Mouse (Mus musculus): ENCODE data around the gene Alox12e. TPM values are rescaled to one million over a fixed set of nuclear protein-coding genes. Genes with fewer than 3 reads are reported as not detected.
"Not testable (repeated sequence)": the region's sequence is repeated elsewhere in the genome, so short reads cannot be mapped to it uniquely, and the experiment has no call there.

Alox12e gene
- polyA plus RNA-seq (2015; fragmentation: Nextera tagmentation; extraction: Ambion mirVana), result 0.08 TPM in 1 of 2 replicates, not detected in the other

DNA sequence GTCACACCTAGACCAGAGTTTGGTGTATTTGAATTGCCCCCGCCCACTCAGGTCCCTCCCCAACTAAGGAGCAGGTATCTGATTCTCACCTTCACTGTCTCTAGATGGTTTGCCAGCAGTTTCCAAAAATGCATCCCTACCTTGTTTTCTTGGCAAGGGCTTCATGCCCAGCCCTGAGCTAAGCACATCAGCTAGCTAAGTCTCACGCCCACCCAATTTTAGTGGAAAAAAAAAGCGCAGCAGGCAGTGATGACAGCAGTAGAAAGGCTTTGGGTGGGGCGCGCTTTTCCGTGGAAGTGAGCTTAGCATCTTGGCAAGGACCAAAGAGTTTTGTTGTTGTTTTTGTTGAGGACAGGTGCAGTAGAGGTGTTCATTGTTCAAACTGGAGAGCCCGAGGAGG lies at the start of gene Alox12e:
TSS of gene Alox12e (minus strand) at position 101 of the 400 bp plus-strand sequence.
- Histone ChIP-seq H3K4me3 (no peak within 1 kb of the TSS), H3K4me1 (replicated peaks) (peaks cover 8% of the 10 kb centered on the region; the same call in 1 of the 2 replicates), H3K27ac (replicated peaks) (no peak within 1 kb of the TSS), H3K4me2 (peak within 1 kb of the TSS; percentile 33), H3K27me3 (peaks cover 31% of the 10 kb centered on the region), H3K9me3 (no peaks in the 10 kb centered on the region), H3K9ac (no peak within 1 kb of the TSS), H3K36me3 (no peaks in the 10 kb centered on the region)
- 30% methylated on average over 7 of the region's 7 CpGs for WGBS
- no peak for ATAC-seq (ENCODE audit: low FRiP score, low read depth)

DNA sequence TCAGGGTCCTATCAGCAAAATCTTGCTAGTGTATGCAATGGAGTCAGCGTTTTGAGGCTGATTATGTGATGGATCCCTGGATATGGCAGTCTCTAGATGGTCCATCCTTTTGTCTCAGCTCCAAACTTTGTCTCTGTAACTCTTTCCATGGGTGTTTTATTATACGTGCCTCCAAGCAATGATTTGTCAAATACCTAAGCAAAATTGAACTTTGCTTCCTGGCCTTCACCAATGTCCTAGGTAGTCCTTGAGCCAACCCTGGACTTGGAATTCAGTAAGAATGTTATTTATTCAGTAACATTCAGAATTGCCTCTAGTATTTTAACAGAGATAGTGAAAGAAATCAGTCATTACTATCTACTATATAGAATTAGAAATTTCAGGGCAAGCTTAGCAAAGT lies 46.2 kb upstream of the Alox12e start:
- H3K9me3 ChIP-seq; H3K27ac ChIP-seq (replicated peaks); H3K4me1 ChIP-seq (replicated peaks); H3K27me3 ChIP-seq; H3K9ac ChIP-seq; H3K36me3 ChIP-seq; H3K4me3 ChIP-seq; H3K4me2 ChIP-seq; ATAC-seq (ENCODE audit: low FRiP score, low read depth): not testable (repeated sequence)
- WGBS, result 76% methylated on average over 2 of the region's 2 CpGs

- not testable (repeated sequence) for H3K4me3 ChIP-seq; H3K4me2 ChIP-seq; H3K36me3 ChIP-seq; ATAC-seq (ENCODE audit: low FRiP score, low read depth); H3K27ac ChIP-seq (replicated peaks); H3K4me1 ChIP-seq (replicated peaks); H3K9ac ChIP-seq; H3K9me3 ChIP-seq; H3K27me3 ChIP-seq
- 85% methylated on average over 6 of the region's 6 CpGs for WGBS
These were observed 45.3 kb upstream of the Alox12e start for GRCm38 (mm10) chr11:70367701-70368100.

DNA sequence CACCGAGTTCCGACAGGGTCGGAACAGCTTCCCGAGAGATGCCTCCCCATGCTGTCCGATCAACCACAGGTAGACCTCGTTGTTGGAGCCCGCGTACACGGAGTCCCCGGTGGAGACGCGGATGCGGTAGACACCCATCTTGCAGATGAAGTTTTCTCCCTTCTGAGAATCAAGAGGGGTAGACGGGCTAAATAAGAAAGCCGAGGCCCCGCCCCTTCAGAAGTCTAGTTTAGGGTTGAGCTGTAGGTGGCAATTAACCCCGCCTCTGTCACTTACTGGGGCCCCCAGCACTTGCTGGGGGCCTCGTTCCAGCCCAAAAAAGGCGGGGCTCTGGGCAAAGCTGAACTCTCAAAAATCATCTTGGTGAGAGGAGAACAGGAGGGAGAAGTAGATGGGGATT lies 29.4 kb upstream of the Alox12e start, which contains the start of gene Alox15:
TSS of gene Alox15 (minus strand) at position 164 of the 400 bp plus-strand sequence.
- Histone ChIP-seq H3K9ac (no peak within 1 kb of the TSS), H3K4me1 (replicated peaks) (peaks cover 11% of the 10 kb centered on the region), H3K4me3 (peak within 1 kb of the TSS; percentile 21), H3K9me3 (no peaks in the 10 kb centered on the region), H3K27ac (replicated peaks) (no peak within 1 kb of the TSS), H3K27me3 (peaks cover 33% of the 10 kb centered on the region), H3K4me2 (peak within 1 kb of the TSS; percentile 52), H3K36me3 (no peaks in the 10 kb centered on the region)
- under 1% methylated on average over 19 of the region's 19 CpGs for WGBS
- ATAC-seq (ENCODE audit: low FRiP score, low read depth), result no peak

DNA sequence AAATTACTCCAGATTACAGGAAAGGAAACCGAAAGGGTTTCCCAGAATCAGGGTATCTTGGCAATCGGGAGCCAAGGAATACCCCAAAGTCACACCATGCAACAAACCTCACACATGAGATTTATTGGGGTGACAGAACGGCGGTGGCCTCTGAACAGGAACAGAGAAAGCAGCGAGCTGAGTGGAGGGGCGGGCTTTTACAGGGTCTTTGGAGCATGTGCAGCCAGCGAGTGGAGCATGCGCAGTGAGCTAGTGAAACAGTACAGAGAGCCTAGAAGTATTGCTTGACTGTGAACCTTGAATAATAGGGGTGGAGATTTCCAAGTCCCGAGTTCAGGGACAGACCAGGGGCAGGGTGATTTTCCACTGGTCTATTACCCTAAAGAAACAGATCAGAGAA lies 26.2 kb upstream of the Alox12e start:
- peaks cover 33% of the 10 kb centered on the region for H3K27me3 ChIP-seq
- 90% methylated on average over 9 of the region's 9 CpGs for WGBS
- no peak for ATAC-seq (ENCODE audit: low FRiP score, low read depth)

GRCm38 (mm10) chr11:70347861-70348260 lies 25.4 kb upstream of the Alox12e start:
- peaks cover 25% of the 10 kb centered on the region for H3K27me3 ChIP-seq
- no peak overlapping the region for H3K4me2 ChIP-seq
- no peak overlapping the region for H3K4me3 ChIP-seq
- no peak for ATAC-seq (ENCODE audit: low FRiP score, low read depth)
- H3K36me3 ChIP-seq, result no peaks in the 10 kb centered on the region
- peaks cover 11% of the 10 kb centered on the region for H3K4me1 ChIP-seq (replicated peaks)
- no peak overlapping the region for H3K27ac ChIP-seq (replicated peaks)
- no peaks in the 10 kb centered on the region for H3K9me3 ChIP-seq
- 85% methylated on average over 10 of the region's 10 CpGs for WGBS
- no peak overlapping the region for H3K9ac ChIP-seq

More for the DNA sequence above, 26.2 kb upstream of the Alox12e start:
- H3K9ac ChIP-seq, result no peak overlapping the region
- no peak overlapping the region for H3K4me3 ChIP-seq
- peaks cover 11% of the 10 kb centered on the region for H3K4me1 ChIP-seq (replicated peaks)
- no peaks in the 10 kb centered on the region for H3K9me3 ChIP-seq
- no peaks in the 10 kb centered on the region for H3K36me3 ChIP-seq
- no peak overlapping the region for H3K4me2 ChIP-seq
- no peak overlapping the region for H3K27ac ChIP-seq (replicated peaks)

GRCm38 (mm10) chr11:70345546-70345945 lies 23.1 kb upstream of the Alox12e start:
- Histone ChIP-seq H3K27ac (replicated peaks) (no peak overlapping the region), H3K4me1 (replicated peaks) (no peaks in the 10 kb centered on the region), H3K4me2 (no peak overlapping the region), H3K27me3 (peaks cover 7% of the 10 kb centered on the region; the same call in 1 of the 2 replicates), H3K36me3 (no peaks in the 10 kb centered on the region), H3K4me3 (no peak overlapping the region), H3K9me3 (no peaks in the 10 kb centered on the region), H3K9ac (no peak overlapping the region)
- no peak for ATAC-seq (ENCODE audit: low FRiP score, low read depth)
- WGBS, result 96% methylated on average over 8 of the region's 8 CpGs

DNA sequence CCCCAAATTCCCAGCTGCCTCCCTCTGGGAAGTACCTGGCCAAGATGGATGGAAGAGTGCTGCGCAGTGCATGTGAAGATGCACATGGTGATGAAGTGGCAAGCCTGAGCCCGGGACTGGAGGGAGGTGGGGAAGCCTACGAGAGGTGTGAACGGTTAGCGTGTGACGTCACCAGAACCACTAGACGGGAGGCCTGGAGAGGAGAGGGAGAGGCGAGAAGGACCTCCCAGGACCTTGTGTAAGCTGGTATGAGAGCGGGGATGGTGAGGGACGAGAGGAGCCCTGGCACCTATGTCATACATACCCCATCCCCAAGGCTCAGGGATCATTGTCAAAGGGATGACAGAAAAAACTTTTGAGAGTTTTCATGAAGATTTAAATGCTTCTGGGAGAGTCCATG lies 22.6 kb upstream of the Alox12e start:
- no peak for ATAC-seq (ENCODE audit: low FRiP score, low read depth)
- Histone ChIP-seq H3K4me2 (no peak overlapping the region), H3K4me1 (replicated peaks) (no peaks in the 10 kb centered on the region), H3K36me3 (no peaks in the 10 kb centered on the region), H3K27me3 (peaks cover 3% of the 10 kb centered on the region; the same call in 1 of the 2 replicates), H3K9ac (no peak overlapping the region), H3K27ac (replicated peaks) (no peak overlapping the region), H3K4me3 (no peak overlapping the region), H3K9me3 (no peaks in the 10 kb centered on the region)
- 89% methylated on average over 10 of the region's 10 CpGs for WGBS

DNA sequence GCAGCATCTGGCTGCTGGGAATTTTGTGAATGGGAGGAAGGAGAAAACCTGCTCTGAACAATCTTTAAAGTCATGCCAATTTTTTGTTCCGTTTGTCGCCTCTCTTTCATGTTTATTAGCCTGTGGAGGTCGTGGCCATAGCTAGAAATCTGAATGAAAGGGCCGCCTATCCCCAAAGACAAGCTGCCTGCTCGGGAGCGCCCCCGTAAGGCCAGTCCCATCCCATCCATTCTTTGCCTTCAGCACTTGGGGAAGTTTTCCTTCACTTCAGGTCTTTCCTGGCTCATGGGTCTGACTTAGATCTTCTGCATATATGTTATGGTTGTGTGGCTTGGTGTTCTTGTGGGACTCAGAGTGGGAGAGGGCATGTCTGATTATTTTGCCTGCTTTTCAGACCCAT lies 17.1 kb upstream of the Alox12e start:
- H3K9ac ChIP-seq, result no peak overlapping the region
- H3K27me3 ChIP-seq, result 0 out of 2 replicates have a peak, but pooled peaks cover 5% of the 10 kb centered on the region
- no peak for ATAC-seq (ENCODE audit: low FRiP score, low read depth)
- no peak overlapping the region for H3K4me3 ChIP-seq
- no peaks in the 10 kb centered on the region for H3K36me3 ChIP-seq
- WGBS, result 38% methylated on average over 7 of the region's 7 CpGs
- no peaks in the 10 kb centered on the region for H3K4me1 ChIP-seq (replicated peaks)
- no peak overlapping the region for H3K4me2 ChIP-seq
- no peaks in the 10 kb centered on the region for H3K9me3 ChIP-seq
- H3K27ac ChIP-seq (replicated peaks), result no peak overlapping the region

DNA sequence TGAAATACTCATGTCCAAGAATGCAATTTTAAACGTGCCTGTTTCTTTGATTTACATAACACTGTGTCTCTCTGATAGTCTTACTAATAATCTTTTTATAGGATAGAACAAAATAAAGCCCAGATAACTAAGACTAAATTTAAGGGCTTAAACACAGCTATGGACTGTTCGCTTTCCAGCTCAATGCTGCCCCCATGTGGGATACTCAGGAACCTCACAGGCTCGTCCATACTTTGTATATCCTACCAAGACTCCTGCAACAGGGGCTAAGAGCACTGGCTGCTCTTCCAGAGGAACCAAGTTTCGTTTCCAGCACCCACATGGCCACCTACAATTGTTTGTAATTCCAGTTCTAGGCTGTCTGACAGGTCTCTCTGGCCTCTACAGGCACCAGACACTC lies 12.0 kb upstream of the Alox12e start:
- ATAC-seq (ENCODE audit: low FRiP score, low read depth), result 0 out of 2 replicates have a peak, but pooled peaks have one; percentile 61
- no peak overlapping the region for H3K27ac ChIP-seq (replicated peaks)
- no peak overlapping the region for H3K9ac ChIP-seq
- H3K4me3 ChIP-seq, result no peak overlapping the region
- no peaks in the 10 kb centered on the region for H3K9me3 ChIP-seq
- H3K27me3 ChIP-seq, result 0 out of 2 replicates have a peak, but pooled peaks cover 5% of the 10 kb centered on the region
- H3K4me1 ChIP-seq (replicated peaks), result no peaks in the 10 kb centered on the region
- no peak overlapping the region for H3K4me2 ChIP-seq
- H3K36me3 ChIP-seq, result no peaks in the 10 kb centered on the region
- WGBS, result 35% methylated on average over 4 of the region's 4 CpGs

GRCm38 (mm10) chr11:70324726-70325125 lies 2.3 kb upstream of the Alox12e start:
- Histone ChIP-seq H3K4me2 (no peak overlapping the region), H3K4me3 (no peak overlapping the region), H3K27ac (replicated peaks) (no peak overlapping the region), H3K9ac (no peak overlapping the region), H3K9me3 (no peaks in the 10 kb centered on the region), H3K27me3 (peaks cover 26% of the 10 kb centered on the region), H3K4me1 (replicated peaks) (peaks cover 8% of the 10 kb centered on the region; the same call in 1 of the 2 replicates), H3K36me3 (no peaks in the 10 kb centered on the region)
- ATAC-seq (ENCODE audit: low FRiP score, low read depth), result no peak
- 88% methylated on average over 8 of the region's 8 CpGs for WGBS

GRCm38 (mm10) chr11:70321664-70322063 lies 764 bp downstream of the Alox12e start:
- Histone ChIP-seq H3K27me3 (peaks cover 31% of the 10 kb centered on the region), H3K27ac (replicated peaks) (no peak overlapping the region), H3K4me1 (replicated peaks) (peaks cover 8% of the 10 kb centered on the region; the same call in 1 of the 2 replicates), H3K4me3 (no peak overlapping the region), H3K4me2 (peak overlapping the region; percentile 33), H3K9ac (no peak overlapping the region), H3K9me3 (no peaks in the 10 kb centered on the region), H3K36me3 (no peaks in the 10 kb centered on the region)
- WGBS, result 1% methylated on average over 15 of the region's 15 CpGs
- ATAC-seq (ENCODE audit: low FRiP score, low read depth), result no peak

DNA sequence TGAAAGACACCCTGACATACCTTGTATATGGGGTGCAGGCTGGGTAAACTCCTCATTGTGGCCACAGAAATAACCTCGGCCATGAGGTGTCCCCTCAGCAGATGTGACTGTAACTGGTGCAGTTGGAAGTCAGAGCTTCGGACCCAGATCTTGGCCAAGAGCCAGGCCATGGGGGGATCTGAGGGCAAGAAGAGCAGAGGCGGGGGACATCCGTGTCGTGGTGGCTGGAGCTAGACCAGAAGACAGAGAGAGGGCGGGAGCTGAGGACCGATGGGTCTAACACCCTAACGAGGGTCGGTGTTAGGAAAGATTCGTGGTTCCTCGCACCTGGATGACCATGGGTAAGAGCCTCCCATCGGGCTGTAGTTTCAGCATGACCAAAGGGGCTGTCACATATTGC lies 2.8 kb downstream of the Alox12e start:
- no peak for ATAC-seq (ENCODE audit: low FRiP score, low read depth)
- WGBS, result 86% methylated on average over 12 of the region's 12 CpGs
- H3K4me3 ChIP-seq, result no peak overlapping the region
- H3K4me2 ChIP-seq, result no peak overlapping the region
- H3K4me1 ChIP-seq (replicated peaks), result peaks cover 8% of the 10 kb centered on the region; the same call in 1 of the 2 replicates
- H3K36me3 ChIP-seq, result no peaks in the 10 kb centered on the region
- H3K9ac ChIP-seq, result no peak overlapping the region
- no peaks in the 10 kb centered on the region for H3K9me3 ChIP-seq
- peaks cover 31% of the 10 kb centered on the region for H3K27me3 ChIP-seq
- no peak overlapping the region for H3K27ac ChIP-seq (replicated peaks)
